Mouse (Mus musculus) hindbrain, embryonic 13.5 days (tissue): ENCODE results near the gene Rnasek. TPM values are rescaled to one million over a fixed set of nuclear protein-coding genes. Genes with fewer than 3 reads are reported as not detected.

ENCODE experiments used
- ATAC-seq: fragments of 200-750 bp; cut with Nextera tagmentation; 2 replicates; pipeline ENCODE4 v1.8.0; 2017; ENCODE audit warnings: moderate TSS enrichment; ENCODE audit not compliant: low FRiP score
- H3K27ac ChIP-seq: fragments of 300-500 bp; sonication (generic); 2 replicates; pipeline ENCODE4 v1.5.1; 2015; ENCODE audit warnings: inconsistent platforms, mild to moderate bottlenecking, moderate library complexity
- H3K27me3 ChIP-seq: fragments of 300-500 bp; sonication (generic); 2 replicates; pipeline ENCODE4 v1.6.1; 2015; ENCODE audit warnings: mild to moderate bottlenecking, inconsistent platforms
- H3K36me3 ChIP-seq: fragments of 300-500 bp; sonication (generic); 2 replicates; pipeline ENCODE4 v1.6.1; 2015; ENCODE audit warnings: mild to moderate bottlenecking, inconsistent platforms
- H3K4me1 ChIP-seq: fragments of 300-500 bp; sonication (generic); replicated peaks from 2 replicates; pipeline ENCODE4 v1.6.1; 2015; ENCODE audit warnings: inconsistent platforms
- H3K4me2 ChIP-seq: fragments of 300-500 bp; sonication (generic); 2 replicates; pipeline ENCODE4 v1.6.1; 2015; ENCODE audit warnings: inconsistent platforms, mild to moderate bottlenecking, moderate library complexity
- H3K4me3 ChIP-seq: fragments of 300-500 bp; sonication (generic); 2 replicates; pipeline ENCODE4 v1.5.1; 2015; ENCODE audit warnings: mild to moderate bottlenecking, inconsistent platforms
- H3K9ac ChIP-seq: fragments of 300-500 bp; sonication (generic); 2 replicates; pipeline ENCODE4 v1.6.1; 2015; ENCODE audit warnings: mild to moderate bottlenecking, inconsistent platforms
- H3K9me3 ChIP-seq: fragments of 300-500 bp; sonication (generic); 2 replicates; pipeline ENCODE4 v1.6.1; 2016; ENCODE audit warnings: inconsistent platforms
- WGBS: fragments of 180-500 bp; shearing (Covaris S2); methylation state at CpG from one replicate; pipeline ENCODE4 v1.1.7; 2015; 5-methylcytosine and 5-hydroxymethylcytosine counted together
- polyA plus RNA-seq: library from polyadenylated mRNA; unstranded; fragments of >200 nt; fragmentation: Nextera tagmentation; extraction: Ambion mirVana; gene quantifications from 2 replicates; pipeline ENCODE4 v1.2.1, GENCODE M21; 2015

Rnasek gene
- polyA plus RNA-seq, 1 experiment from 2014 or later = 342 TPM

GRCm38 (mm10) chr11:70234037-70234436 lies 5.6 kb downstream of the Rnasek start:
- Histone ChIP-seq H3K27me3 (peaks cover 29% of the 10 kb centered on the region), H3K4me1 (peaks cover 58% of the 10 kb centered on the region), H3K4me3 (no peak overlapping the region), H3K9ac (no peak overlapping the region), H3K27ac (no peak overlapping the region), H3K4me2 (no peak overlapping the region), H3K9me3 (no peaks in the 10 kb centered on the region), H3K36me3 (peaks cover 21% of the 10 kb centered on the region)
- no peak for ATAC-seq
- 56% methylated on average over 5 of the region's 5 CpGs for WGBS

- Histone ChIP-seq H3K9me3 (no peaks in the 10 kb centered on the region), H3K4me2 (peak overlapping the region; percentile 53), H3K36me3 (peaks cover 21% of the 10 kb centered on the region), H3K9ac (peak overlapping the region; percentile 70), H3K27ac (no peak overlapping the region), H3K27me3 (peaks cover 39% of the 10 kb centered on the region), H3K4me1 (peaks cover 56% of the 10 kb centered on the region), H3K4me3 (peak overlapping the region; percentile 31)
- 42% methylated on average over 8 of the region's 8 CpGs for WGBS
- no peak for ATAC-seq
Observed at GRCm38 (mm10) chr11:70233016-70233415, 6.6 kb downstream of the Rnasek start.

GRCm38 (mm10) chr11:70232546-70232945 lies 7.1 kb downstream of the Rnasek start:
- H3K27ac ChIP-seq = no peak overlapping the region
- peak overlapping the region; percentile 70 for H3K9ac ChIP-seq
- H3K4me1 ChIP-seq = peaks cover 56% of the 10 kb centered on the region
- peak overlapping the region; percentile 31 for H3K4me3 ChIP-seq
- H3K36me3 ChIP-seq = peaks cover 21% of the 10 kb centered on the region
- H3K4me2 ChIP-seq = peak overlapping the region; percentile 53
- no peaks in the 10 kb centered on the region for H3K9me3 ChIP-seq
- 11% methylated on average over 7 of the region's 10 CpGs for WGBS
- no peak for ATAC-seq
- peaks cover 43% of the 10 kb centered on the region for H3K27me3 ChIP-seq

- WGBS = under 1% methylated on average over 32 of the region's 32 CpGs
- Histone ChIP-seq H3K9ac (no peak overlapping the region), H3K27ac (0 out of 2 replicates have a peak overlapping the region, but pooled peaks have one; percentile 5), H3K27me3 (peaks cover 66% of the 10 kb centered on the region), H3K9me3 (no peaks in the 10 kb centered on the region), H3K36me3 (peaks cover 14% of the 10 kb centered on the region), H3K4me2 (peak overlapping the region; percentile 51), H3K4me1 (peaks cover 51% of the 10 kb centered on the region), H3K4me3 (peak overlapping the region; percentile 29)
- no peak for ATAC-seq
Observed at GRCm38 (mm10) chr11:70230239-70230727, 9.4 kb downstream of the Rnasek start.

- no peaks in the 10 kb centered on the region for H3K9me3 ChIP-seq
- peaks cover 5% of the 10 kb centered on the region for H3K36me3 ChIP-seq
- peak within 1 kb of the TSS; percentile 55; the same call in 1 of the 2 replicates for H3K9ac ChIP-seq
- H3K4me2 ChIP-seq = peak within 1 kb of the TSS; percentile 51
- peak within 1 kb of the TSS; percentile 29 for H3K4me3 ChIP-seq
- H3K4me1 ChIP-seq = peaks cover 51% of the 10 kb centered on the region
- no peak for ATAC-seq
- WGBS = 2% methylated on average over 39 of the region's 39 CpGs
- H3K27ac ChIP-seq = peak within 1 kb of the TSS; percentile 5; the same call in 1 of the 2 replicates
- peaks cover 74% of the 10 kb centered on the region for H3K27me3 ChIP-seq
Observed at GRCm38 (mm10) chr11:70229260-70230010, 10.2 kb downstream of the Rnasek start, which contains the start of gene Bcl6b. Gene Bcl6b (minus strand): TSS chr11:70229798.

- H3K4me2 ChIP-seq = peak overlapping the region; percentile 51
- no peaks in the 10 kb centered on the region for H3K9me3 ChIP-seq
- peak overlapping the region; percentile 29 for H3K4me3 ChIP-seq
- under 1% methylated on average over 19 of the region's 19 CpGs for WGBS
- no peak overlapping the region for H3K27ac ChIP-seq
- H3K4me1 ChIP-seq = peaks cover 51% of the 10 kb centered on the region
- H3K27me3 ChIP-seq = peaks cover 80% of the 10 kb centered on the region
- ATAC-seq = no peak; the same call in 1 of the 2 replicates
- H3K9ac ChIP-seq = peak overlapping the region; percentile 55; the same call in 1 of the 2 replicates
- H3K36me3 ChIP-seq = no peaks in the 10 kb centered on the region
Observed at GRCm38 (mm10) chr11:70228828-70229227, 10.8 kb downstream of the Rnasek start.

GRCm38 (mm10) chr11:70227661-70228245 lies 11.9 kb downstream of the Rnasek start:
- Histone ChIP-seq H3K4me1 (peaks cover 45% of the 10 kb centered on the region), H3K27ac (no peak overlapping the region), H3K27me3 (peaks cover 85% of the 10 kb centered on the region), H3K36me3 (no peaks in the 10 kb centered on the region), H3K4me3 (no peak overlapping the region), H3K4me2 (peak overlapping the region; percentile 51; the same call in 1 of the 2 replicates), H3K9me3 (no peaks in the 10 kb centered on the region), H3K9ac (0 out of 2 replicates have a peak overlapping the region, but pooled peaks have one; percentile 55)
- 89% methylated on average over 4 of the region's 4 CpGs for WGBS
- no peak for ATAC-seq

GRCm38 (mm10) chr11:70227126-70227525 lies 12.5 kb downstream of the Rnasek start:
- peak overlapping the region; percentile 51 for H3K4me2 ChIP-seq
- WGBS = 37% methylated on average over 5 of the region's 5 CpGs
- peaks cover 85% of the 10 kb centered on the region for H3K27me3 ChIP-seq
- H3K36me3 ChIP-seq = no peaks in the 10 kb centered on the region
- H3K9me3 ChIP-seq = no peaks in the 10 kb centered on the region
- H3K9ac ChIP-seq = peak overlapping the region; percentile 59; the same call in 1 of the 2 replicates
- H3K27ac ChIP-seq = no peak overlapping the region
- H3K4me1 ChIP-seq = peaks cover 43% of the 10 kb centered on the region
- ATAC-seq = no peak
- H3K4me3 ChIP-seq = peak overlapping the region; percentile 26

GRCm38 (mm10) chr11:70226602-70226890 lies 13.1 kb downstream of the Rnasek start:
- 10% methylated on average over 18 of the region's 18 CpGs for WGBS
- no peak for ATAC-seq
- H3K4me3 ChIP-seq = peak overlapping the region; percentile 26
- peak overlapping the region; percentile 50 for H3K4me2 ChIP-seq
- no peaks in the 10 kb centered on the region for H3K9me3 ChIP-seq
- no peaks in the 10 kb centered on the region for H3K36me3 ChIP-seq
- peak overlapping the region; percentile 59 for H3K9ac ChIP-seq
- H3K4me1 ChIP-seq = peaks cover 48% of the 10 kb centered on the region
- H3K27me3 ChIP-seq = peaks cover 81% of the 10 kb centered on the region
- H3K27ac ChIP-seq = no peak overlapping the region

- Histone ChIP-seq H3K4me2 (peak overlapping the region; percentile 50), H3K9me3 (no peaks in the 10 kb centered on the region), H3K27me3 (peaks cover 76% of the 10 kb centered on the region), H3K4me1 (peaks cover 50% of the 10 kb centered on the region), H3K4me3 (peak overlapping the region; percentile 26), H3K27ac (no peak overlapping the region), H3K36me3 (no peaks in the 10 kb centered on the region), H3K9ac (peak overlapping the region; percentile 59)
- no peak; the same call in 1 of the 2 replicates for ATAC-seq
- WGBS = 20% methylated on average over 27 of the region's 27 CpGs
Observed at GRCm38 (mm10) chr11:70225798-70226601, 13.6 kb downstream of the Rnasek start.

GRCm38 (mm10) chr11:70223724-70224123 lies 15.9 kb downstream of the Rnasek start:
- no peak for ATAC-seq
- peak overlapping the region; percentile 40; the same call in 1 of the 2 replicates for H3K27ac ChIP-seq
- no peaks in the 10 kb centered on the region for H3K9me3 ChIP-seq
- H3K4me3 ChIP-seq = no peak overlapping the region
- H3K27me3 ChIP-seq = peaks cover 53% of the 10 kb centered on the region
- H3K36me3 ChIP-seq = no peaks in the 10 kb centered on the region
- peaks cover 46% of the 10 kb centered on the region for H3K4me1 ChIP-seq
- H3K4me2 ChIP-seq = no peak overlapping the region
- no peak overlapping the region for H3K9ac ChIP-seq
- 89% methylated on average over 9 of the region's 9 CpGs for WGBS
